Mouse (Mus musculus): ENCODE measurements around the gene Sirpa.

The Sirpa gene

DNA sequence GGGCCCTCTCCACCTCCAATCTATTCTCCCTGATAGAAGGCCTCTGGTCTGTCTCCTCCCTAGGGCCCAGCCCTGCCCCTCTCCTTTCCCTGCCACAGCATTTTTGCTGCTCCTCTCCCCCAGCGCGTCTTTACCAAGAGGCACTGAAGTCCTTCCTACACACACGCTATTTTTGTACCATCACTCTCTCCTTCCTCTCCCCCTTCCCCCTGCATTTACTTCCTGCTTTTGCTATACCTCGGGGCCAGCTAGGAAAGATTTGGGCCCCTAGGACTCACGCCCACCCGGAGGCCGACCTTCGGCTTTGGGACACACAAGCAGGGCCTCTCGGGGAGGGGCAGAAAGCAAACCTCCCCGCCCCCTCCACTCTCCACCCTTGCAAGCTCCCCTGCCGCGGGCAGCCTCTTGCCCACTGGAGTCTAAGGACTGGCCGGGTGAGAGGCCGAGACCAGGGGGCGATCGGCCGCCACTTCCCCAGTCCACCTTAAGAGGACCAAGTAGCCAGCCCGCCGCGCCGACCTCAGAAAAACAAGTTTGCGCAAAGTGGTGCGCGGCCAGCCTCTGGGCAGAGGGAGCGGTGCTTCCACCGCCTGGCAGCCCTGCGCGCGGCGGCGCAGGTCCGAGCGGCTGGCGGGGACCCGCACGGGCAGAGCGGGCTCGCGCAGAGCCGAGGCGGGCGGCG lies at the start of gene Sirpa:
Gene Sirpa, plus strand, starts transcription at position 377 of the 682 bp plus-strand sequence.
- no peak for DNase-seq (ENCODE audit: low spot score)

DNA sequence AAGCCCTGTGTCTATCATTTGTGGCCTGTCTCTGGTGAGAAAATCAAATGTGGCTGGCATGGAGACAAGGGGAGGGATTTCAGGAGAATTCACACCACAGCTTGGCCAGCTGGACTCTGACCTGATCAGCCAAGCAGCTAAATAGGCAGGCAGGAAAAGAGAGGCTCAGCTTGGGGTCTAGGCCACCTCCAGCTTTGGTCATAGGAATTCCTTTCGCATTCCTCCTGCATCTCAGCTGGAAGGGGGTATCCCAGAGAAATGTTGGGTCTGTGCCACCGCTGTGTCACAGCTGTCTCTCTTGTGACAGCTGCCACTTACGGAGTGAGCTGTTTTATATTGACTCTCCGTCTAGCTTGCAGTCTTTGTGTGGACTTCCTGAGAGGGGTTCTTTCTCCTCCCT lies 48.2 kb upstream of the Sirpa start:
- DNase-seq (ENCODE audit: low spot score): no peak

GRCm38 (mm10) chr2:129544919-129545318 lies 47.7 kb upstream of the Sirpa start:
- no peak for DNase-seq (ENCODE audit: low spot score)

DNA sequence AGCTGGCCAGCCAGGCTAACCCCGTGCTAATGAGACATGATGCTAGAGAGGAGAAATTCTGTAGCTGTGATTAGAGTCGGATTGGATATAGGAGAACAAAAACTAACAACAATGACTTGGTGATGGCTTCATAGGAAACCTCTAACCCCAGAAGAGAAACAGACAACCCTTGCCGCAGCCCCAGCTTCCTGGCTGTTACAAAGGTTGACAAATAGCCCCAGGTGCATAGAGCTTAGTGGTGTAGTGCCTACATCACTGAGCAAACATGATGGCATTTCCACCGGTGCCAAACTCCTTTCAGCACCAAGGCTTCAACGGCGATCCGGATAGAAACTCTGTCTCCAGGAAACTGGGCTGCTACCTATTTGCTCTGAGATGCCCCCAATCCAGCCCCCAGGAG lies 47.0 kb upstream of the Sirpa start:
- DNase-seq (ENCODE audit: low spot score): no peak

GRCm38 (mm10) chr2:129546772-129547171 lies 45.9 kb upstream of the Sirpa start:
- DNase-seq (ENCODE audit: low spot score): no peak

GRCm38 (mm10) chr2:129549537-129550135 lies 43.0 kb upstream of the Sirpa start:
- no peak for DNase-seq (ENCODE audit: low spot score)

DNA sequence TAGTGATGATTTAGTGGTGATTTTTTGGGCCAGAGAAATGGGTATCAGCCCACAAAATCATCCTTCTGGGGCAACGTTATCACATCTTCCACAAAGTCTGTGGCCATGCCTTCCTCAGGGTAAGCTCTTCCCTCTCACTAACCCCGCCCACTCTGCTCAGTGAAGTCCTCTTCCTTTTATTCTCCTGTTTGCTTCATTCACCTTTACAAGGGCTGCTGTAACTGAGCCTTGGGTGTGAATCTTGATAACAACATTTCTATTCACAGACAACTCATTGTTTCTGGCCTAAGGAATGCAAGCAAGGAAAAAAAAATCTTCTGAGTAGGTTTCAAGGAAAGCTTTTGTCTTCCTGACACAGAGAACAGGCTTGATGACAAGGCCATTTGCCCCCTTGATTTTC lies 41.9 kb upstream of the Sirpa start:
- no peak for DNase-seq (ENCODE audit: low spot score)

- DNase-seq (ENCODE audit: low spot score): no peak
Measured at GRCm38 (mm10) chr2:129556081-129556480, 36.6 kb upstream of the Sirpa start.

DNA sequence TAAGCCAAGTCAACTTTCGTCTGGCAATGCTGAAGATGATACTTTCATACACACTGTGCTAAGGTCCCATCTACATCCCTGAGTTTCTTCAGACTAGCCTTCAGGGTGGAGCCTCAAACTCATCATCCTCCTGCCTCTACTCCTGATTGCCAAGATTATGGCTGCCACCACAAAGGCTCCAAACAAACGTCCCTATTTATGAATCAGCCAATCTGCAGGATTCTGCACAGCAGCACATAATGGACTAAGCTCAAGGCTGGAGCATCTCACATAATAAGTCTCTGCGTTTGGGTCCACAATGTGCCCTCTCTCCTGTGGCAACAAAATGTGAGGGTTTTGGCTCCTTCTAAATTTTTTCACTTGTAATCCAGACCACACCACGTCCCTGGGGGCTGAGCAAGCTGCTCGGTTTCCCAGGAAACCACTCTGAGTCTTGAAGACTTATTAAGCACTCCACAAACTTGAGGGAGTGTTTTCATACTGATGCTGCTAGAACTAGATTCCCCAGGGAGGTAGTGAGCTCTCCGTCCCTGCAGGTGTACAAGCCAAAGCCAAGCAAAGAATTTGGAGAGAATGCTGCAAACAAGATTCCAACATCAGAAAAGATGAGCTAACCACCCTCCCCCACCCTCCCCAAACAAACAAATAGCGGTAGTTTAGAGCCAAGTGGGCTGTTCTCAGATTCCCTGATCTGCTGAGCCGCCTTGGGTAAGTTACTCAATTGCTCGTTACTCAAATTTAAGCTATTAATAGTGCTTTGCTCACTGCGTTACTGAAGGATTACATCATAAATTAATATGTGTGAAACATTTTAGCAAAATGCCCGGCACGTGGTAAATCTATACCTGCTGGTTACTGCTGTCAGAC lies 34.4 kb upstream of the Sirpa start:
- DNase-seq (ENCODE audit: low spot score): no peak

DNA sequence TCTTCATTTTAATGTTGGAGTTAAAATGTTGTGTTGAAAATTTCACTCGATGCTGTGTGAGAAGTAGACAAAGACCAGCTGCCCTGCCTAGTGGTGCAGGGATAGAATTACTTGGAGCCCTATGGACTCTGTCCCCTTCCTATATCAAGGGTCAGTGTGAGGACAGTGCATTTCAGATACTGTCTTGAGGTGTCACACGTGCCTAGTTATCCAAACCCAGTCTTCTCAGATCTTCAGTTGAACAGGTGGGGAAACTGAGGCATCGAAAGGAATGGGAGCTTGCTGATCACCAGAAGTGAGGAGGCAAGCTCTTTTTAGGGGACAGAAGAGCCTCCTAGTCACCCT lies 33.8 kb upstream of the Sirpa start:
- DNase-seq (ENCODE audit: low spot score): no peak

- no peak for DNase-seq (ENCODE audit: low spot score)
Measured at GRCm38 (mm10) chr2:129561796-129562195, 30.8 kb upstream of the Sirpa start.

DNA sequence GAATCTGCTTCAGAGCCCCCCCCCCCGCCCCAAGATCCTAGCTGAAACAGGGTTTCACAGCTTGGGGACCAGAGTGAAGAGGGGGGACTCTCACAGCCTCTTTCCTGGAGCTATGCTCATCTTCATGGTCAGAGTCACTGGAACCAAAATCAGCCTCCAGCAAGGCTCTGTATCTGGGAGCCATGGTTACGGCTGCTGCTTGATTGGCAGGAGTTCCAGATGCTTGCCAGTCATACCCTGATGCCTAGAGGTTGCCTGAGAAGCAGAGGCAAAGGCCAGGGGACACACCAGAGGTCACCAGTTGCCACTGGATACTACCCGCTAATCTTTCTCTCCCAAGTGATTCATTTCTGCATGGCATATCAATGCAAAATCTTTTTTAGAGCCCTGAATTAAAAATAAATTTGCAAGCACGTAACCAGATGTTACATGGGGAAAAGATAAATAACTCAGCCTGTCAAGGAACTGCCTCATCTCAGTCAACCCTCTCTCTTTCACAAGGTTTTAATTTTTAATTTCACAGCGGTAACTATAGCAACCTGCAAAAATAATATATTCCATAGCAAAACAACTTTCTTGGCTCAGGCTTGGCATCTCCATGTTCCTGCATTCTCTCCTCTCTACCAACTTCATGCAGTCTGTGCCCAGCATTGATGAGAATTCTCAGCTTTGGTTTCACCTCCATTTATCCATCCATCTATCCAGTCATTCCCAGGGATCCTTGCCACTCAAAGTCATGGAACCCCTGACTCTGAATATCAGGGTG lies 28.5 kb upstream of the Sirpa start:
- DNase-seq (ENCODE audit: low spot score): no peak

DNA sequence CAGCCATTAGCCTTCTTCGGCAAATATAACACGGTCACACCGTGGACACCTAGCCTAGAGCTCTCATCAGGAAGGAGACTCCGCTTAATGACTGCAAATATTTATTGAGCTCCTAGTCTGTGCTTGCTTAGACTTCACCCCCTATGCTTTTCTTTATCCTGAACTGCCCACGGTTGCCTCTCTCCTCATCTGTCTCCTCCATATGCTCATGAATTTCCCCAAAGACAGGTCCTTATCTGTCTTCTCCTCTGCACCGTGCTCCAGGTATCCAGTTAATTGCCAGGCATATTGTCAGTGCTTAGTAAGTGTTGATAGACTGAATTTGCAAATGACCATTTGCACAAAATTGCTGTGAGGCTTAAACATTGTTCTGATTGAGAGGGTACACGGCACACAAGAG lies 23.5 kb upstream of the Sirpa start:
- DNase-seq (ENCODE audit: low spot score): no peak

GRCm38 (mm10) chr2:129569556-129569955 lies 23.1 kb upstream of the Sirpa start:
- DNase-seq (ENCODE audit: low spot score): no peak

DNA sequence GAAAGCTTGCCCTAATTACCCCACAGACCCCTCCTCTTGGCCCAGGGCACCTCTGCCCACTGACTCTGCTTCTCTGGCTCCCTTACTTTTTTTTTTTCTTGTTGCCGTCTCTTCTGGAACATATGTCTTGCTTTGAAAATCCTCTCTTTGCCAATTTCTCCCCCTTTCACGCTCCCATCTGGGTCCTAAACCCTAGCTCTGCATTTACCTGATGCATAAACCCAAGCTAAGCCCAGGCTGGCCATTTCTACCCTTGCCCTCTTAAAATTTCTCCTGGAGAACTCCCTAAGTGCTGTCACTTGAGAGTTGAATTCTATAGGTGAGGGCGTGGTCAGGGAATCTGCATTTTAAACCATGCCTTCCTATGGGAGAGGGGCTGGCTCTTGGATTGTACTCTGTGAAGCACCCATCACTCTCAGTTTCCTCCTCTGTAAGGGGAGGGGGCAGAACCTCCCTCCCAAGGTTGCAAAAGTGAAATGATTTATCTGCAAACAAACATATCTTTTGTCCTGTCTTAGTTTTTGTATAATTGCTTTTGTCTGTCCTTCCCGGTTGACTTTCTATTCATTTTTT lies 18.8 kb upstream of the Sirpa start:
- no peak for DNase-seq (ENCODE audit: low spot score)

DNA sequence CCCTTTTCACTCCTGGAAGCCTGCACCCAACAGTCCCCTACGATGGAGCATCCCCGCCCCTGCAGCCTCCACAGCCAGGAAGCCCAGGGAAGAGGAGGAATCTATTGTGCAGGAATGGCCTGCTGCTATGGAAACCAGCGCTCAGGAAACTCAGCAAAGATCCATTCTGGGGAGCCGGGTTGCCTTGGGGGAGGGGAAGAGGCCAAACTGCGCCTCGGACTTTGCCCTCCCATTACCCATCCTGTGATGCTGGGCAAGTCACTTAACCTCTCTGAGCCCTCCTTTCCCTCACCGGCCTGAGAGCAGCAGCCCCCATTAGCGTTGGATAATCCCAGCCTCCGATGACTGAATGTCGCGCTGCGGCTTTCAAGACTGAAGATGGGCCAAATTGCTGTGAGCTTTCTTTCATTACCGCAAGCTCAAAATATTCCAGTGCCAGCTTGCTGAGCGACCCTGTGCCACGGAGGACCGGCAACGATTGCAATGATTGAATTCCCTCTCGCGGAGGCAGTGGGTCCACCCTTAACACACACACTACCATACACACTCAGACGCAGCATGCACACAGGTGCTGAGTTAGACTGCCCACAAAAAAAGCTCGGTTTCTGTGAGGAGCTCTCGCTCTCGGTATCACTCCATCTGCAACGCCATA lies 18.1 kb upstream of the Sirpa start:
- DNase-seq (ENCODE audit: low spot score): no peak

GRCm38 (mm10) chr2:129575113-129575512 lies 17.5 kb upstream of the Sirpa start:
- no peak for DNase-seq (ENCODE audit: low spot score)

DNA sequence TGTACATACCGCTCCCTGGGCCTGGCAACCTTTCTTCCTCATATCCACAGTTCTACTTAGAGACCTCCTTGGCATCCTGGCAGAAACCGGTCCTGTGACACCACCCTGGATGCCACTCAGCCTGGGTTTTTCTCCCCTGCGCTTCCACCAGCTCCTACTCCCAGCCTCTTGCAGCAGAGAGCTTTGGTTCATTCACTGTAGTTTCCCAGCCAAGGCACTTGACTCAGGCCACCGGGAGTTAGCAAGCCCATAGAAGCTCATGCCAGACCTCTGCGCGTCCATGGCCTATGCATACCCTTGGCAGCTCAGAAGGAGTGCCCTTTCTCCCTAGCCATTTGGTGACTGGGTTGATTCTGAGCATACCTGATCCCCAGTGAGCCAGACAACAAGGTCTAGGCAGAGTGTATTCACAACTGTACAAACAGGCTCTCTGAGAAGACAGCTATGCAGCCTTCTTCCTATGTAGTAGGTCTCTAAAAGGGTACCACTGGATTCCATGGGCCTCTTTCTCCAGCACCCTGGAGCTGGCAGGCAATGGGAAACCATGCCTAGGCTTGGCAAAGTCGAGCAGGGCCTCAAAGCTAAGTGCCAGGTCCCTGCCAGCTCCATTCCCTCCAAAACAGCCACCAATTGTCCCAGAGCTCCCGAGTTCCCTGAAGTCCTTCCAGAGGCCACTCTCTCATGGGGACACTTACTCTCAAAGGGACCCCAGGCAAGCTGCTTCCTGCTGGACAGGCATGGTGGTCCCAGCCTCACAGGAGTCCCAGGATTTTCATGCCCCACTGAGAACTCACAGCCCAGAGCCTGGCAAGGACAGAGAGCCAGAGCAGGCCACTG lies 15.8 kb upstream of the Sirpa start:
- no peak for DNase-seq (ENCODE audit: low spot score)

- DNase-seq (ENCODE audit: low spot score): no peak
Measured at GRCm38 (mm10) chr2:129580656-129581055, 12.0 kb upstream of the Sirpa start.

DNA sequence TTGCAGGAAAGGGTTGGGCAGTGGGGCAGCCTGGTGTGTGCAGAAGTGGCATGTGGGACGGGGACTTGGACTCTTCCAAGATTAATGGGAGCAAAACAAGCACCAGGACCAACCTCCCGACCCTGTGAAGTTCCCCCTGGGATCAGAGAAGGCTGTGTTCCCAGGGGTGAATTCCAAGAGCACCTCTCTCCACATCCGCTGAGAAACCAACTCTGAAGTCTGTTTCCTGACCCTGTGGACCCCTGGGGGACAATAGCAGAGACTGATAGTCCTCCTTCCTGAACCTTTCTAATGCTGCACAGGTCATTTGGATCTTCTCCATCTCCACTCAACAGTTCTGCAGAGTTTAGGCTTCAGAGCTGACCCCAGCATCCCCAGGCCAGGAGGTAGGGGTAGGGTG lies 10.8 kb upstream of the Sirpa start:
- no peak for DNase-seq (ENCODE audit: low spot score)

GRCm38 (mm10) chr2:129582261-129582660 lies 10.4 kb upstream of the Sirpa start:
- no peak for DNase-seq (ENCODE audit: low spot score)

Data from urinary bladder, postnatal 10 days (tissue).